Comparison of ENCODE assay signal across 28 mouse cellular contexts in genomic region chr10:128396017-128396673, GRCm38 (mm10). TPM values are rescaled to one million over a fixed set of nuclear protein-coding genes. Genes with fewer than 3 reads are reported as not detected.
DNase-seq lines count a peak whose midpoint lies in the region; ATAC-seq and TF ChIP-seq lines count a peak whose summit lies in the region.
"Had no signal": no experiment of that assay in that cellular context is flagged by ENCODE, and none has a peak within 500 bp of the region (broad histone marks: within the 10 kb centered on the region; RNA-seq: fewer than 3 reads in every experiment).

No protein-coding gene starts in this region.

- no peak for TF ChIP-seq CTCF in liver, adult 2 months (IDR thresholded peaks at IDR 0.05; ENCODE audit: low read depth, low read length)

- H3K79me2 ChIP-seq in liver, adult 2 months (ENCODE audit: control insufficient read depth, insufficient read depth, low read length) = no peaks in the 10 kb centered on the region

- 41% methylated on average over 11 of the region's 11 CpGs for WGBS in liver, adult 2 months
- 50% methylated on average over 11 of the region's 11 CpGs for WGBS in intestine, embryonic 15.5 days
- WGBS in intestine, embryonic 16.5 days = 57% methylated on average over 11 of the region's 11 CpGs
- WGBS in liver, embryonic 15.5 days (ENCODE audit: insufficient replicate concordance) = 45% methylated on average over 11 of the region's 11 CpGs

- no peaks in the 10 kb centered on the region for H3K9me3 ChIP-seq in intestine, embryonic 15.5 days
- no peaks in the 10 kb centered on the region for H3K9me3 ChIP-seq in intestine, embryonic 16.5 days (ENCODE audit: control insufficient read depth, low read length)
- no peaks in the 10 kb centered on the region for H3K9me3 ChIP-seq in liver, embryonic 15.5 days (replicated peaks)
- H3K9me3 ChIP-seq: embryonic facial prominence, embryonic 12.5 days; forebrain, embryonic 13.5 days; heart, embryonic 15.5 days; limb, embryonic 12.5 days had no signal

- DNase-seq in liver, adult 2 months (ENCODE audit: extremely low read depth, low read depth, low spot score) = peak; percentile 71
- DNase-seq in liver = no peak
- DNase-seq in lung, postnatal 25 days (ENCODE audit: low spot score) = no peak
- no peak for DNase-seq in lung, postnatal 10 days
- no peak for DNase-seq in layer of hippocampus, adult 18-20 months (ENCODE audit: low spot score in 2 of 2)
- DNase-seq: adrenal gland, adult 2 months; cerebellum, adult 11 months; cerebellum, postnatal 14 days; heart, postnatal 4 days; lung, embryonic 14.5 days; right cerebral cortex, postnatal 14 days; thymus, postnatal 14 days had no signal

- ATAC-seq in intestine, embryonic 15.5 days = no peak
- ATAC-seq in intestine, embryonic 16.5 days = no peak
- ATAC-seq in liver, embryonic 15.5 days (ENCODE audit: insufficient read depth) = peak; percentile 19; the same call in 1 of the 2 replicates
- ATAC-seq: forebrain, embryonic 13.5 days had no signal

- H3K27me3 ChIP-seq in liver, adult 2 months (ENCODE audit: control insufficient read depth, insufficient read depth, low read length) = no peaks in the 10 kb centered on the region
- H3K27me3 ChIP-seq in intestine, embryonic 15.5 days (replicated peaks) = no peaks in the 10 kb centered on the region
- H3K27me3 ChIP-seq in intestine, embryonic 16.5 days (replicated peaks; ENCODE audit: control insufficient read depth, insufficient read depth, low read length) = no peaks in the 10 kb centered on the region
- no peaks in the 10 kb centered on the region for H3K27me3 ChIP-seq in liver, embryonic 15.5 days
- H3K27me3 ChIP-seq: embryonic facial prominence, embryonic 12.5 days; forebrain, embryonic 13.5 days; heart, embryonic 15.5 days; limb, embryonic 12.5 days had no signal

- no peak overlapping the region for H3K4me2 ChIP-seq in intestine, embryonic 15.5 days (replicated peaks)
- H3K4me2 ChIP-seq in intestine, embryonic 16.5 days (ENCODE audit: low read depth, low read length) = no peak overlapping the region
- no peak overlapping the region for H3K4me2 ChIP-seq in liver, embryonic 15.5 days
- H3K4me2 ChIP-seq: embryonic facial prominence, embryonic 12.5 days; forebrain, embryonic 13.5 days; heart, embryonic 15.5 days; limb, embryonic 12.5 days; lung, embryonic 14.5 days had no signal

- peaks cover 11% of the 10 kb centered on the region; the same call in 1 of the 2 replicates for H3K4me1 ChIP-seq in liver, adult 2 months (ENCODE audit: control insufficient read depth, insufficient read depth, low read length)
- H3K4me1 ChIP-seq in intestine, embryonic 15.5 days (replicated peaks) = peaks cover 31% of the 10 kb centered on the region
- peaks cover 30% of the 10 kb centered on the region for H3K4me1 ChIP-seq in intestine, embryonic 16.5 days (ENCODE audit: control insufficient read depth, insufficient read depth, low read length)
- H3K4me1 ChIP-seq in liver, embryonic 15.5 days (replicated peaks) = peaks cover 30% of the 10 kb centered on the region

- no peaks in the 10 kb centered on the region; the same call in 1 of the 2 replicates for H3K36me3 ChIP-seq in liver, adult 2 months (ENCODE audit: control insufficient read depth, insufficient read depth, low read length)
- peaks cover 22% of the 10 kb centered on the region for H3K36me3 ChIP-seq in intestine, embryonic 15.5 days
- H3K36me3 ChIP-seq in intestine, embryonic 16.5 days (ENCODE audit: control insufficient read depth, insufficient read depth, low read length) = peaks cover 6% of the 10 kb centered on the region
- H3K36me3 ChIP-seq in liver, embryonic 15.5 days (replicated peaks) = peaks cover 32% of the 10 kb centered on the region

- H3K4me3 ChIP-seq in liver, adult 2 months (ENCODE audit: insufficient read depth, low read depth, low read length) = no peak overlapping the region
- no peak overlapping the region for H3K4me3 ChIP-seq in intestine, embryonic 15.5 days (replicated peaks)
- no peak overlapping the region for H3K4me3 ChIP-seq in intestine, embryonic 16.5 days (ENCODE audit: low read length)
- no peak overlapping the region for H3K4me3 ChIP-seq in liver, embryonic 15.5 days (replicated peaks)
- H3K4me3 ChIP-seq: embryonic facial prominence, embryonic 12.5 days; erythroblast, embryonic 14.5 days; forebrain, embryonic 13.5 days; heart, embryonic 15.5 days; layer of hippocampus, adult 2 months; limb, embryonic 12.5 days had no signal

- H3K27ac ChIP-seq in liver, adult 2 months (replicated peaks; ENCODE audit: insufficient read depth, low read depth, low read length) = no peak overlapping the region
- H3K27ac ChIP-seq in intestine, embryonic 15.5 days = peak overlapping the region; percentile 13; the same call in 1 of the 2 replicates
- H3K27ac ChIP-seq in intestine, embryonic 16.5 days (ENCODE audit: low read length) = no peak overlapping the region
- H3K27ac ChIP-seq in liver, embryonic 15.5 days (replicated peaks) = no peak overlapping the region; the same call in 1 of the 2 replicates
- H3K27ac ChIP-seq: embryonic facial prominence, embryonic 12.5 days; forebrain, embryonic 13.5 days; heart, embryonic 15.5 days; limb, embryonic 12.5 days; macrophage; stomach, postnatal 0 days had no signal

- no peak for TF ChIP-seq POLR2A in liver, adult 2 months (IDR thresholded peaks at IDR 0.05; ENCODE audit: extremely low read depth, insufficient read depth, low read length)

- 0 out of 2 replicates have a peak overlapping the region, but pooled peaks have one; percentile 11 for H3K9ac ChIP-seq in liver, adult 2 months (ENCODE audit: low read depth, low read length)
- H3K9ac ChIP-seq in intestine, embryonic 15.5 days = no peak overlapping the region
- H3K9ac ChIP-seq in intestine, embryonic 16.5 days (ENCODE audit: low read depth, low read length) = 0 out of 2 replicates have a peak overlapping the region, but pooled peaks have one; percentile 31
- H3K9ac ChIP-seq in liver, embryonic 15.5 days = no peak overlapping the region
- H3K9ac ChIP-seq: embryonic facial prominence, embryonic 12.5 days; forebrain, embryonic 13.5 days; heart, embryonic 15.5 days; limb, embryonic 12.5 days; lung, embryonic 14.5 days had no signal

RNA-seq across cellular contexts. Expression of gene Slc39a5, which starts 4.9 kb away (rescaled TPM):
- 2.4 and 3.2 TPM in 2 replicates for total RNA-seq in liver, adult 2 months (2014; rRNA removed)
- polyA plus RNA-seq in liver, adult 2 months (2012; rRNA removed) = 2.0 and 8.9 TPM in 2 replicates
- polyA plus RNA-seq in intestine, embryonic 15.5 days (2015; fragmentation: Nextera tagmentation; extraction: Ambion mirVana) = 114 and 141 TPM in 2 replicates
- polyA plus RNA-seq in intestine, embryonic 16.5 days (2015; fragmentation: Nextera tagmentation; extraction: Ambion mirVana) = 207 and 242 TPM in 2 replicates
- polyA plus RNA-seq in liver, embryonic 15.5 days (2015; fragmentation: Nextera tagmentation; extraction: Ambion mirVana) = 69.9 and 90.8 TPM in 2 replicates
- total RNA-seq in layer of hippocampus, adult 18-20 months (2021) = under 1 TPM in 1 of 2 experiments, not detected in 1; 0.37 TPM
- total RNA-seq: adrenal gland, adult 2 months; gastrocnemius, adult 18-20 months; heart, postnatal 4 days; MEL; monocyte, adult 5-6 weeks had no signal
- polyA plus RNA-seq: adrenal gland, adult 2 months; C2C12; embryonic facial prominence, embryonic 12.5 days; forebrain, embryonic 13.5 days; limb, embryonic 12.5 days; macrophage; neural tube, embryonic 11.5 days had no signal

RNA-seq across cellular contexts. Expression of gene Nabp2, which starts 15.1 kb away (rescaled TPM):
- 12.9 and 17.0 TPM in 2 replicates for total RNA-seq in liver, adult 2 months (2014; rRNA removed)
- polyA plus RNA-seq in liver, adult 2 months (2012; rRNA removed) = 22.3 and 27.9 TPM in 2 replicates
- polyA plus RNA-seq in intestine, embryonic 15.5 days (2015; fragmentation: Nextera tagmentation; extraction: Ambion mirVana) = 87.9 and 97.1 TPM in 2 replicates
- 104 TPM in 2 replicates for polyA plus RNA-seq in intestine, embryonic 16.5 days (2015; fragmentation: Nextera tagmentation; extraction: Ambion mirVana)
- 35.3 and 37.5 TPM in 2 replicates for polyA plus RNA-seq in liver, embryonic 15.5 days (2015; fragmentation: Nextera tagmentation; extraction: Ambion mirVana)
- total RNA-seq in layer of hippocampus, adult 18-20 months (2021) = 10 to 100 TPM; 96.5 to 98.5 TPM

RNA-seq across cellular contexts. Expression of gene Rnf41, which starts 15.3 kb away (rescaled TPM):
- total RNA-seq in liver, adult 2 months (2014; rRNA removed) = 5.1 and 6.6 TPM in 2 replicates
- polyA plus RNA-seq in liver, adult 2 months (2012; rRNA removed) = 5.9 TPM in 2 replicates
- 36.6 and 37.5 TPM in 2 replicates for polyA plus RNA-seq in intestine, embryonic 15.5 days (2015; fragmentation: Nextera tagmentation; extraction: Ambion mirVana)
- polyA plus RNA-seq in intestine, embryonic 16.5 days (2015; fragmentation: Nextera tagmentation; extraction: Ambion mirVana) = 43.2 and 43.3 TPM in 2 replicates
- 8.5 and 9.6 TPM in 2 replicates for polyA plus RNA-seq in liver, embryonic 15.5 days (2015; fragmentation: Nextera tagmentation; extraction: Ambion mirVana)
- 10 to 100 TPM; 74.0 to 76.8 TPM for total RNA-seq in layer of hippocampus, adult 18-20 months (2021)

RNA-seq across cellular contexts. Expression of gene Ankrd52, which starts 19.2 kb away (rescaled TPM):
- total RNA-seq in liver, adult 2 months (2014; rRNA removed) = 5.6 and 9.3 TPM in 2 replicates
- polyA plus RNA-seq in liver, adult 2 months (2012; rRNA removed) = 11.8 and 14.8 TPM in 2 replicates
- 10.0 and 11.5 TPM in 2 replicates for polyA plus RNA-seq in intestine, embryonic 15.5 days (2015; fragmentation: Nextera tagmentation; extraction: Ambion mirVana)
- 6.7 and 7.2 TPM in 2 replicates for polyA plus RNA-seq in intestine, embryonic 16.5 days (2015; fragmentation: Nextera tagmentation; extraction: Ambion mirVana)
- 4.9 and 5.6 TPM in 2 replicates for polyA plus RNA-seq in liver, embryonic 15.5 days (2015; fragmentation: Nextera tagmentation; extraction: Ambion mirVana)
- 10 to 100 TPM; 45.4 to 49.6 TPM for total RNA-seq in layer of hippocampus, adult 18-20 months (2021)

RNA-seq across cellular contexts. Expression of gene Coq10a, which starts 27.3 kb away (rescaled TPM):
- total RNA-seq in liver, adult 2 months (2014; rRNA removed) = 19.9 and 20.7 TPM in 2 replicates
- 57.9 and 65.7 TPM in 2 replicates for polyA plus RNA-seq in liver, adult 2 months (2012; rRNA removed)
- 13.7 TPM in 2 replicates for polyA plus RNA-seq in intestine, embryonic 15.5 days (2015; fragmentation: Nextera tagmentation; extraction: Ambion mirVana)
- polyA plus RNA-seq in intestine, embryonic 16.5 days (2015; fragmentation: Nextera tagmentation; extraction: Ambion mirVana) = 2.5 and 3.3 TPM in 2 replicates
- 4.6 and 5.2 TPM in 2 replicates for polyA plus RNA-seq in liver, embryonic 15.5 days (2015; fragmentation: Nextera tagmentation; extraction: Ambion mirVana)
- total RNA-seq in layer of hippocampus, adult 18-20 months (2021) = 10 to 100 TPM; 49.5 to 49.7 TPM

Comparison
In these comparisons a context has a peak if more than half of its experiments do, and no peak if none do; other contexts are left out.
1. H3K9ac ChIP-seq: peak in liver, adult 2 months (single experiment) and intestine, embryonic 16.5 days (single experiment); none in intestine, embryonic 15.5 days (single experiment) and liver, embryonic 15.5 days (single experiment).